Mouse (Mus musculus) brain, adult 2 months (tissue): ENCODE measurements at regions not wholly inside any gene's neighbourhood (a gene's known extent, or its start where the extent isn't known, plus 50 kb on each side); places are given as distances from the start of the nearest gene placed in this dataset.
A peak's percentile ranks its signal among the peaks of the same experiment; 100 is the strongest.

Experiments
- DNase-seq: peaks from one replicate; pipeline ENCODE4 v3.0.0; 2011; ENCODE audit warnings: low read depth, low spot score

- DNase-seq = no peak
These were observed 91.1 kb upstream of the Rbm19 start for GRCm38 (mm10) chr5:120025212-120025611.

- DNase-seq = no peak
These were observed 85.4 kb upstream of the Rbm19 start for GRCm38 (mm10) chr5:120030904-120031303.

DNA sequence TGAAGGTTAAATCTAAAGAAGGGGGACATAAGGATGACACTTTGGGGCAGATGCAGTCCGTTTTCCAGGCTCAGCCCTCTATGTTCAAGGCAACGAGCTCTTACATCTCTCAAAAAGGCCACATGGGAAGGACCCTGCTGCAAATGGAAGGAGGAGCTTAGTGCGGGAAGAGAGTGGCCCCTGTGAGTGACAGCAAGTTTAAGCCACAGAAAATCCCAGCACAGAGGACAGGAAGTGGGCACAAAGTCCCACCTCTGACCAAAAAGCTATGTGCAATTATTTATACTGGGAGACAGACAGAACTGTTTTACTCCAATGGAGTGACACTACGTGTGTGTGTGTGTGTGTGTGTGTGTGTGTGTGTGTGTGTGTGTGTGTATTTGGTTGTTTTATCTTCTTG lies 84.7 kb upstream of the Rbm19 start:
- no peak for DNase-seq

DNA sequence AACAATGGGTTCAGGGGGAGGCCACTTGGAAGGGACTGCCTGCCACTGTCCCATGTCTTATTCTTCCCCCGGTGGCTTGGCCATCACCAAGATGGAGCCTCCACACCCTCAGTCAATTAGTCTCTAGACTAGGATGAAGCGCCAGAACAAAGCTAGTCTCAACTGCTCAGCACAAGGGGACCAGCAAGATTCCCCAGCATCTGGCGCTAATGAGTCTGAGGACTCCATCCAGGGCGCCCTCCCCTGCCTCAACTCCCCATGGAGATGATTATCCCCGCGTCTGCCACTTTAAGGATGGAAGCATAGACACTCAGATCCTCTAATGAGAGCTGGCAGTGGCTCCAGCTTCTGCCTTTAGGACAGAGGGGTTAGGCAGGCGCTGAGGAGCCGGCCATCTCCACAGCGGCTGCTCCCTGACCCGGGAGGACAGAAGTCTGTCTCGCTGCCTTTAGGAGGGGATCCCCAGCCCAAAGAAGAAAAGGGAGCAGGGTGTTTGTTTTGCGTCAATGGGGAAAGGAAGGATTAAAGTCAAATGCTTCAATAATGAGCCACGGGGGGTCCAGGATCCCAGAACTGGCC lies 81.7 kb upstream of the Rbm19 start:
- DNase-seq = no peak

DNA sequence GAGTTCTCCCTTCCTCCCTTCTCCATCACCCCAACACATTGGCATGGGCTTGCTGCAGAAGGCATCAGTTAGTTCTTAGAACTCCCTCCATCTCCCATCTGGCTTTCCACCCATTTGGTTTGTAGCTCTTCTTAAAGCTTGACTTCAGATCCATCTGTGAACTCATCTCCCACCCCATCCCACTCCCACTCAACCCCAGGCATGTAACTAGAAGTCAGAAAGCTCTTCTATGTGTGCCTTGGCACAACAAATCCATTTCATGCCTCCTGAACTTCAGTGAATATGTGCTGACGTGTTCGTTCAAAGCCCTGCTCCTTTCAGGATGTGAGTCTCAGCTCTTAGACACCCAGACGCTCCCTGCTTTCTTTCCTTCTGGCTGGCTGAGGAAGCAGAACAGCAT lies 81.0 kb upstream of the Rbm19 start:
- DNase-seq = peak; percentile 60

DNA sequence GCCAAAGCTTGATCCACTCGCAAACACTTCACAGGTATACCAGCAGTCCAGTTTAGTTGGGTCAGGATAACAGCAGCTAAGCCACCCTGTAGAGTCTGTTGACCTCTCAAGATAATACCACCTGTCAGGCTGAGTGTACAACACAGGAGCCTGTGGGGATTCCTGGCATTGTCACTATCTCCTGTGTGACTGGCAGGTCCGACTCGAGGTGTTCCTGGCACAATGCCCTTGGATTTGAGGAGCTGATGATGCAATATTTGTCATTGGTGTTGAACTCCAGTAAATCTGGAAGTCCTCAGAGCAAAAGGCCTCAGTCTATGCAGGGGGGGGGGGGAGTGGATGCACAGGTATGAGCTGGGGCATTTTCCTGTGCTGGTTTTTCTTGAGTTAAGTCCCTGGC lies 78.5 kb upstream of the Rbm19 start:
- DNase-seq = no peak

DNA sequence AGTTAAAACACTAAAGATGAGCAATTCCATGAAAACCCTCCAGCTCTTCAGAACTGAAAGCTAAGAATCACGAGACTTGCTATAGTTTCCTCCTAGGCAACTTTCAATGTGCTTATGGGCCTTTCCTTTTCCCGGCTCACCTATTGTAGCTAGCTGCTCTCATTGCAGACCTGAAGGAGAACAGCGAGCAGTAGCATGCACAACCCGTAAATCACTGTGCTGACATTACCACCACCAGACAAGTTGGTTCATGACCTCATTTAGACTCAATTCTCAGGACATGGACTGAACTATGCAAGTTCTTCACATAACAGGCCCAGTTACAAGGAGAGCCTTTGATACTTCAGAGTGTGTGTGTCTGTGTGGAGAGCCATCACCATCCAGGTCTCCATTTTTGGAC lies 72.5 kb upstream of the Rbm19 start:
- DNase-seq = no peak

- DNase-seq = no peak
These were observed 67.0 kb upstream of the Rbm19 start for GRCm38 (mm10) chr5:120049063-120049781.

GRCm38 (mm10) chr5:120050728-120051436 lies 65.4 kb upstream of the Rbm19 start:
- DNase-seq = no peak

DNA sequence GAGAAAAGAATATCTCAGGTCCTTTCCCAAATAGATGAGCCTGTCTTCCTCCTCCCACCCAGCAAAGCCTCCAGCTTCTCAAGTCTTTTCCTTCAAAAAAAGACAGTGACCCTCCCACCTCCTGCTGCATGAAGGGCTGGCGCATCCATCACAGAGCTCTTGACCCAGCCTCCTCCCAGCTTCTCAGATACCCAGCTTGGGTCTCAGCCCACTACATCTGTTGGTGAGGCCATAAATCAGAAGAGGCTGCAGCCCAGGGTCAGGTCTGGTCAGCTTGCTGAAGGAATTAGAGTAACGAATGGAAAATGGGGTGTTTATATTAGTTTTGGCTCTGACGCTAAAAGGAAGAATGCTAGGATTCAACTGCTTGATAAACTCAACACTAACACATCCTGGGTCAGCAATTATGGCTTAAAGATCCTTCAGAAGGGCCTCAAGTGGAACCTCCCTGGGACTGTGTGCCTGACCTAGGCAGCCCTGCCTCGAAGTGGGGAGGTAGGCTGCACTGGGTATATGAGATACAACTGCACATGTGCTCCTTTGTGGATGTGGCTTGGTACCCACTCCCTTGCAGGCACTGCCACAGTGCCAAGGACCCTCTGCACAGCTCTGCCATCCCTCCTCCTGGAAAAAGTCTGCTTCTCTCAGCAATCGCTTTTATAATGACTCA lies 61.6 kb upstream of the Rbm19 start:
- DNase-seq = no peak
